Mouse (Mus musculus): Measurements from ENCODE around the gene Prrc2b.

Prrc2b gene

GRCm38 (mm10) chr2:32221577-32221976 is 70.7 kb downstream of the Prrc2b start:
- no peak for DNase-seq (ENCODE audit: low spot score in 2 of 2)

DNA sequence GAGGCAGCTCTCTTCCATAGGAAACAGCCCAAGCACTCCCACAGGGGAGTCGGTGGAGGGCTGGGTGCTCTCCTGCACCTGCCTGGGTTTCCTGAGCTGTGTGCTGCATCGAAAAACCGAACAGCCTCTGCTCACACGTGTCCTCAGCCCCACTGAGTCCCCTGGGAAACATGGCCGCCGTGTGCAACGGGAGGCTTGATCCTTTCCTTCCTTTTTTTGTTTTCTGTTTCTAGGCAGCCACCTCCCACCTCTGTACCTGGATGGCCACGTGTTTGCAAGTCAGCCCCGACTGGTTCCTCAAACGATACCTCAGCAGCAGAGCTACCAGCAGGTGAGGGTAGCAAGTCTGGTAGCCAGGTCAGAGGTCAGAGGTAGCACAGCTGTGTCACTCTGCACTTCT is 71.2 kb downstream of the Prrc2b start:
- no peak for DNase-seq (ENCODE audit: low spot score in 2 of 2)

- DNase-seq (ENCODE audit: low spot score in 2 of 2) = no peak
Observed at GRCm38 (mm10) chr2:32235433-32235832, 84.6 kb downstream of the Prrc2b start.

DNA sequence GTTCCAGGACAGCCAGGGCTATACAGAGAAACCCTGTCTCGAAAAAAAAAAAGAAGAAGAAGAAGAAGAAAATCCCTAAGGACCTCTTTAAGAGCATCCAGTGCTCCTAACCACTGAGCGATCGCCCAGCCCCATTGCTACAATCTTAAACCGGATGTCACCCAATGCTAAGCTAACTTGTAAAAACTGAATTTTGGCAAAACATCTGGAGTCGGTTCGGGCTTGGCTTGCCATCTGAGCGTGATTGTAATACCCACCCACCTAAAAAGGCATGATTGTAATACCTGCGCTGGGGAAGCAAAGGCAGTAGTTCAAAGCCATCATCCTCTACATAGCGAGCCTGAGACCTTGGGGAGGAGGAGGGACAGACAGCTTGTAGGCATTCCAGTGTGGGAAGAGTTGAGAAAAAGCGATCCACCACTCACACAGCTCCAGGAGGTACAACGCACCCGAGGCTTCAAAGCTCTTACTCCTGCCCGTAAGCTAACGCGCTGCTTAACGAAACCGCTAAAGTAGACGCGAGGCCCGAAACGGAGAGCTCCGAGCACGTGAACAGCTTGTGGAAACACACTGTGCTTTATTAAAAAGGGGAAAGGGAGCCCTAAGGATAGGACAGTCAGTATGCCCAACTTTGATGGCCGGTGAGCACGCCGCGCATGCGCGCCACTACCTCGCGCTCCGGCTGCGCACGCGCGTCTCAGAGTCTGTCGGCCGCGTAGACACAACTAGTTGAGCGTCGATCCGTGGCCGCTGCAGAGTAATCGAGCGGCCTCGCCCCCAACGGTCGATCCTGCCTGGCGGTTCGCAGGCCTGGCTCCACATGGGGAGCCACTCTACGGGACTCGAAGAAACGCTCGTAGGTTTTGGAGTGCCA is 85.2 kb downstream of the Prrc2b start, which contains the start of gene Pomt1:
Gene Pomt1 (plus strand): TSS at position 705 of the 874 bp plus-strand sequence.
- DNase-seq (ENCODE audit: low spot score in 2 of 2) = peak; percentile 90 to 96

DNA sequence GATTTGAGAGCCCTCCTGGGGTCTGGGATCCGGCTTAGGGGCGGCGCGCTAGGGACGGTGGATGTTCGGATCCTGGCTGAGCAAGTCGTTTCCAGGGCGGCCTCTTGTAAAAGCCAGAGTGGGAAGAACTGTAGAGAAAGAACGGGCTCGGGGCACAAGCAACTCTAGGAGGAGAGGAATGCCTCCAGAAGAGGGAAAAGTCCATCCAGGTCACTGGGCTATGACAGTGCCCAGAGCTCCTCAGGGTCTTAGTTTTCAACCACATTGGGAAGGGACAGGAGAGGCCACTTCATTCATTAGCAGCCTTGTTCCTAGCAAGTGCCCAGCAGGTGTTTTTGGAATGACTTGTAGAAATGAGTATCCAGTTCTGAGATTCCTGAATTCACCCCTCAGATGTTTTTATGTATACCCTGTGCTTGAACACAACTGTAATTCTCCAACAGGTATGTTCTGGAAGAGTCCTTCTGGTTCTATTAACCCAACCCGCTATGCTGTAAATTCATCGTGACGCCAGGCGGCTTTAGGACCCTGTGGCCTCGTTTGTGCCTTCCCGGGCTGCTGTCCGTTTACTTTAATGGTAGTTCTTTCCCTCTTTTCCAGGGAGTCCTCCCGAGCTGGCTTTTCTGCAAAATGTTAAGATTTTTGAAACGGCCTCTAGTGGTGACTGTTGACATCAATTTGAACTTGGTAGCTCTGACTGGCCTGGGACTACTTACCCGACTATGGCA is 86.0 kb downstream of the Prrc2b start:
- DNase-seq (ENCODE audit: low spot score in 2 of 2) = peak; percentile 47 to 72

DNA sequence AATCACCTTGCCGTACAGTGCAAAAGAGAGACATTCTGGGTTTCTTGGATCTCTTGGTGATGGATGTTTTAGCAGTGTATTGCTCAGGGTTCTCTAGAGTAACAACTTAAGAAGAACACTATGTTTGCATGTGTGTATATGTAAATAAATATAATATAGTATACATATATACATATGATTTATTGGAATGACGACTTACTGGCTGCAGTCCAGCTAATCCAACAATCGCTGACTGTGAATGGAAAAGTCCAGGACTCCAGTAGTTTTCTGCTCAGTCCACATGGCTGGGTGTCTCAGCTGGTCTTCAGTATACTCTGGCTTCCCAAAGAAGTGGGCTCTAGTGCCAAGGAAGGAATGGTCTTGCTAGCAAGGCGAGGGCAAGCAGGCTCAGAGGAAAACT is 86.7 kb downstream of the Prrc2b start:
- no peak for DNase-seq (ENCODE audit: low spot score in 2 of 2)

DNA sequence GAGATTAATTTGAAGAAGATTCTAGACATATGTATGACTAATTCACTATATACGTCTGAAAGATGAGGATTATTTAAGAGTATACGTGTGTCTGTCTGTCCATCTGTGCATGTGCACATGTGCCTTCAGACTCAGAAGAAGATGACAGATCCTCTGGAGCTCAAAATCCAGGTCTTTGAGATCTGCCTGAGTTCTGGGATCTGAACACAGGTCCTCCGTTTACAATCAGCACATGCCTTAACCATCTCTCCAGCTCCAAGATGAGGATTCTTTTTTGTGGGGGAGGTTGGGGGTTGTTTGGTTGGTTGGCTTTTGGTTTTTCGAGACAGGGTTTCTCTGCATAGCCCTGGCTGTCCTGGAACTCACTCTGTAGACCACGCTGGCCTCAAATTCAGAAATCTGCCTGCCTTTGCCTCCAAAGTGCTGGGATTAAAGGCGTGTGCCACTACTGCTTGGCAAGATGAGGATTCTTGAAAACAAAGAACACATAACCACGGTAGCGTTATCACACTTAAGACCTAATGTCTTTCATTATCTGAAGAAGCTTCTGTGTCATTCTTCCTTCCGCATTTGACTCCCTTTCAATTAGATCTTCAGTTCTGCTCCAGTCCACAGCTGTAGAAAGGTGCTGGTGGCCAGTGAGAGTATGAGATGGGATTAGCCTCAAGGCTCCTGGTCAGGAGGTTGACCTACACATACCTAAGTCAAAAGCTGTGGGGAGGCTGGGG is 88.0 kb downstream of the Prrc2b start:
- DNase-seq (ENCODE audit: low spot score in 2 of 2) = no peak

- no peak for DNase-seq (ENCODE audit: low spot score in 2 of 2)
Observed at GRCm38 (mm10) chr2:32240591-32240990, 89.7 kb downstream of the Prrc2b start.

GRCm38 (mm10) chr2:32242986-32243385 is 92.1 kb downstream of the Prrc2b start:
- DNase-seq (ENCODE audit: low spot score in 2 of 2) = no peak

DNA sequence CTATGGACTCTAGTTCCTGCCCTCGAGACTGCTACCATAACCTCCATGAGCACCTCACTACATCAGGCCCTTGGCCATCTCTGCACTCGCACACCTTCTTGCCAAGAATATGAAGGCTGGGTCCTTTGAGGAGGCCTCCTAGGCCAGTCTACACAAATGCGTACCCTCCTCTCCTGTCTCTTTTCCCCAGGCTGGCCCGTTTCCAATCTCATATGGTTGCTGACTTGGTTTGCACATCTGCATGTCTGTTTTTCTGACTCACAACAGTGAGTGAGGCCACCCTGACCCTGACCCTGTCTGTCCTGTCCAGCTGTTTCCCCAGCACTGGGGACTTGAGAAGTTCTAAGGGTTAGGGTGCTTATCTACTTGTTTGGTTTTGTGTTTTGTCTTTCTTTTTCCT is 95.9 kb downstream of the Prrc2b start:
- DNase-seq (ENCODE audit: low spot score in 2 of 2) = no peak

GRCm38 (mm10) chr2:32248377-32249361 is 97.8 kb downstream of the Prrc2b start:
- DNase-seq (ENCODE audit: low spot score in 2 of 2) = no peak

GRCm38 (mm10) chr2:32251791-32252527 is 101.1 kb downstream of the Prrc2b start:
- no peak for DNase-seq (ENCODE audit: low spot score in 2 of 2)

DNA sequence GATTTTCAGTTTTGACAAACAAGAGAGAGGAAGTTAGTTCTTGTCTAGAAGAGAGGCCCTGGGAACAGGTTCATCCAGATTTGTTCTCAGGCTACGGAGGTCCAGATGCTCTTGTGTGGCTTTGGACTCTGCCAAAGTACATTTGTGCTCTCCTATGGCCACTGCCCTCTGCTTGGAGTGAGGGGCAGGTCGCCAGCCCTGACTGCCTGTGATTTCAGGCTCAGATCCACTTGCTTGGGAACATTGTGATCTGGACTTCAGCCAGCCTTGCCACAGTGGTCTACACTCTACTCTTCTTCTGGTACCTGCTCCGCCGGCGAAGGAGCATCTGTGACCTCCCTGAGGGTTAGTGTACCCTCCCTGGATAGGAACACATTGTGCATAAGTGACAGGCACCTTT is 101.8 kb downstream of the Prrc2b start:
- no peak for DNase-seq (ENCODE audit: low spot score in 2 of 2)

- no peak for DNase-seq (ENCODE audit: low spot score in 2 of 2)
Observed at GRCm38 (mm10) chr2:32253352-32253751, 102.5 kb downstream of the Prrc2b start.

DNA sequence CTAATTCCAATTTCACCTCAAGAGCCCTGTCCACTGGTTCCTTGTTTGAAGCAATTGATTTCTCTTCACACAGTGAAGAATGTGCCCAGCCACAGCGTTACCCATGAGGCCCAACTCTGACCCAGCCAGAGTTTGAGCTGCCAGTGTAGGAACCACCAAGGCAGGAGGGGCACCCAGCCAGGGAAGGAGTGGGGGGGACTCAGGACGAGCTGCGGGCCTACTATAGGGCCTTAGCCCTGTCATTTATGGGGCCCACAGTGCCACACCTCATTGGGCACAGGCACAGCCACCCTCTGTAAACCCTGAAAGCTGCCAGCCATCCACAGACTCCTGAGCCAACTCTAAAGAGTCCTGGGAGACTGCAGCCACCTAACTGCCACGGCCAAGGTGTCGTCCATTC is 103.7 kb downstream of the Prrc2b start:
- no peak for DNase-seq (ENCODE audit: low spot score in 2 of 2)

DNA sequence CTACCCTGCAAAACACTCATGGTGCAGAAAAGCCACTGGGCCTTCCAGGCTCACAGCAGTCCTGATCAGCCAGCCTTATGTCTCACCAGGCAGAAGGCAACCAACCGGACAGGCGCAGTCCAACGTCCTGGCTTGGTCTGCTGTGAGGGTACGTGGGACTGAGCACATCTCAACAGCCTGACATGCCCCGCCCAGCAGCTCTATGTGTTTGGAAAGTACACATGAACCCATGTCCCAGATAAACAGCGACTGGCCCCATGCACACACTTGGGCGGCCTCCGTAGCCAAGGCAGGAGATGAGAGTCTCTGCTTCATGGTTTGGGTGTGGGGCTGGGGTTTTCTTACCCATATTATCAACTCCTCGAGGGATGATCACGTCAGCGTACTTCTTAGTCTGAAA is 105.4 kb downstream of the Prrc2b start:
- DNase-seq (ENCODE audit: low spot score in 2 of 2) = no peak

GRCm38 (mm10) chr2:32258887-32259533 is 108.1 kb downstream of the Prrc2b start:
- no peak for DNase-seq (ENCODE audit: low spot score in 2 of 2)

DNA sequence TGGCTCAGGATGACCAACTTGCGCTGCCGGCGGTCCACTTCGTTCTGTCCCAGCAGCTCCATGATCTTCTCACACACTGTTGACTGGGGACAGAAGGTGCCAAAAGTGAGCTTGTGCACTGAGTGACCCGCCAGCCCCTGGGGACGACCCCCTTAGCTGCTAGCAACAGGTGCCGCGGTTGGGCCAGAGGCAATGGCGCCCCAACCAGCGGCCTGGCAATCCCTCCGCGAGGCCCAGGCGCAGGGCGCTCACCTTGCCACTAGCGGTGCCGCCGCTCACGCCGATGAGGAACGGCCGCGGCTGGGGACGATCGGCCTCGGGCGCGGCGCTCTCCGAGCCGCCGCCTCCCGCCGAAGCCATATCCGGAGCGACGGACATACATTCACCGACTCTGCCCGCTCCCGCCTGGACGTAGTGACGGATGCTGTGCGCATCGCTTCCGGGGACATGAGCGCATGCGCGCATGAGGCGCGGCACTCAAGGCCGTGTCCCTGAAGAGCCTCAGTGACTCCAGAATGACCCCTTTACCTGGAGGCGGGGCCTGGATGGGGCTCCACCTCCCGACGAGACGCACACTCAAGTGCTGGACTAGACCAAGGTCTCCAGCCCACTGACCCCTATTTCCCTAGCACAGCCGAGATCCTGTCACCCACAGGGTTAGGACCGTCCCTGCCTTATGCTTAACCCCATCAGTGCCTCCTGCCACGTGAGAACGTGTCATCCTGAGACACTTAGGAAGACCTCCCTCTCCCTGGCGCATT is 109.0 kb downstream of the Prrc2b start, which contains the start of gene Uck1:
Gene Uck1 (minus strand): TSS at position 503 of the 761 bp plus-strand sequence.
- peak; percentile 90 to 95 for DNase-seq (ENCODE audit: low spot score in 2 of 2)

DNA sequence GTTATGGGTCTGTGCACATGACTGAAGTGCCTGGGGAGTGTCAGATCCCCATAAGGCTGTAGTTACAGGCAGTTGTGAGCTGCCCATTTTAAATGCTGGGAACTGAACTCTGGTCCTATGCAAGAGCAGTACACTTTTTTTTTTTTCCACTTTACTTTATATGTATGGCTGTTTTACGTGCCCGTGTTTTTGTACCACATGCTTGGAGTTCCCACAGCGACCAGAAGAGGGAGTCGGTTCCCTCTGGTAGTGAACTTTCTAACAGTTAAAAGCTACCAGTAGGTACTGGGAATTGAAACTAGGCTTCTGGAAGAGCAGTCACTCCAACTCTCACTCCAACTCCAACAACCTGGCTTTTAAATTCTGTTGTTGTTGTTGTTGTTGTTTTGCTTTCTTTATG is 109.8 kb downstream of the Prrc2b start:
- peak; percentile 78 to 88 for DNase-seq (ENCODE audit: low spot score in 2 of 2)

Data from spleen, postnatal 4 days (tissue).